Mouse (Mus musculus) stomach, postnatal 0 days (tissue): Measurements from ENCODE around the gene Dok3.

ENCODE experiments used
- CTCF ChIP-seq: IDR thresholded peaks from 2 replicates; pipeline ENCODE4 v1.5.1; 2016; ENCODE audit warnings: antibody characterized with exemption, low read depth, mild to moderate bottlenecking, moderate library complexity
- EP300 ChIP-seq: optimal IDR thresholded peaks from 2 replicates; pipeline ENCODE3; 2016; ENCODE audit warnings: antibody characterized with exemption

- TF ChIP-seq CTCF: no peak
- TF ChIP-seq EP300: no peak
Measured at GRCm38 (mm10) chr13:55495702-55496101, 33.4 kb downstream of the Dok3 start.
